Mouse (Mus musculus) olfactory bulb, adult 2 months (tissue): ENCODE results near the gene Daam1. TPM values are rescaled to one million over a fixed set of nuclear protein-coding genes. Genes with fewer than 3 reads are reported as not detected.

Source experiments
- H3K27ac ChIP-seq: fragments of 200-500 bp; 2 replicates; pipeline ENCODE4 v1.5.1; 2012; ENCODE audit warnings: low read depth, low read length; ENCODE audit not compliant: insufficient read depth
- H3K4me1 ChIP-seq: fragments of 200-500 bp; 2 replicates; pipeline ENCODE4 v1.6.1; 2012; ENCODE audit warnings: low read length; ENCODE audit not compliant: control insufficient read depth, insufficient read depth
- H3K4me3 ChIP-seq: fragments of 200-500 bp; 2 replicates; pipeline ENCODE4 v1.5.1; 2012; ENCODE audit warnings: mild to moderate bottlenecking, low read depth, low read length, moderate library complexity; ENCODE audit not compliant: insufficient read depth
- CTCF ChIP-seq: fragments of 200-500 bp; IDR thresholded peaks from 2 replicates; pipeline ENCODE4 v1.5.1; 2012; ENCODE audit warnings: low read depth, mild to moderate bottlenecking, low read length, moderate library complexity; ENCODE audit not compliant: insufficient read depth
- POLR2A ChIP-seq: fragments of 200-500 bp; IDR thresholded peaks from 2 replicates; pipeline ENCODE4 v1.6.1; 2012; ENCODE audit warnings: mild to moderate bottlenecking, low read depth, low read length, moderate library complexity; ENCODE audit not compliant: insufficient read depth
- WGBS: fragments of 180-500 bp; shearing (Covaris S2); methylation state at CpG from one replicate; pipeline ENCODE4 v1.1.7; 2018; 5-methylcytosine and 5-hydroxymethylcytosine counted together
- polyA plus RNA-seq: library from polyadenylated mRNA; stranded (reverse); fragments of >200 nt; gene quantifications from 2 replicates; pipeline ENCODE4 v1.2.4, GENCODE M21; 2012; ENCODE audit warnings: low replicate concordance; ENCODE audit not compliant: missing spikeins, insufficient read depth, insufficient read length

The Daam1 gene
- polyA plus RNA-seq, 1 experiment: not detected

- no peak overlapping the region for H3K4me3 ChIP-seq
- TF ChIP-seq POLR2A (no peak), CTCF (no peak)
- 70% methylated on average over 9 of the region's 9 CpGs for WGBS
- H3K27ac ChIP-seq: no peak overlapping the region
- H3K4me1 ChIP-seq: peaks cover 19% of the 10 kb centered on the region
Observed at GRCm38 (mm10) chr12:71892996-71893605, 62.2 kb downstream of the Daam1 start.

DNA sequence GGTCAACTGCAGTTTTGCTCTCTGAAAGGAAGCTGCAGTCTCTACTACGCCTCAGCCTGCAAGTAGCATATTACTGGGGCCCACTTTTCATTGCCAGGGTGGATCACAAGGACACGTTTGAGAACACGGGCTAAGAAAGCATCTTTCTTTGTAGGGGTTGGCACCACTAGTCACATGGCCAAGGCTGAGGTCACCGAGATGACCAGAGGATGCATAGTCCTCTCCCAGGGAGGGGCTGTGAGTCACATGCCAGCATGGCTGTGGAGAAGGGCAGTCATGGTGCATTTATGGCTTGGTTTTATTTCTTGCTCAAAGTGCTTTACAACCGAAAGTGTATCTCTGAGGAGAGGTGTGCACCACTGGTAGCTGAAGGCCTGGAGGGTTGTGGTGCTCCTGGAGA is 67.4 kb downstream of the Daam1 start:
- peak overlapping the region; percentile 88 for H3K27ac ChIP-seq
- TF ChIP-seq CTCF (no peak), POLR2A (no peak)
- peaks cover 16% of the 10 kb centered on the region for H3K4me1 ChIP-seq
- H3K4me3 ChIP-seq: no peak overlapping the region
- WGBS: 55% methylated on average over 5 of the region's 5 CpGs

- H3K4me1 ChIP-seq: peaks cover 18% of the 10 kb centered on the region
- TF ChIP-seq CTCF: no peak
- 56% methylated on average over 7 of the region's 7 CpGs for WGBS
- no peak overlapping the region for H3K4me3 ChIP-seq
- peak overlapping the region; percentile 88 for H3K27ac ChIP-seq
Observed at GRCm38 (mm10) chr12:71898666-71899520, 68.0 kb downstream of the Daam1 start.

- WGBS: 56% methylated on average over 4 of the region's 4 CpGs
- no peak overlapping the region for H3K4me3 ChIP-seq
- TF ChIP-seq POLR2A (no peak), CTCF (no peak)
- H3K4me1 ChIP-seq: peaks cover 18% of the 10 kb centered on the region
- peak overlapping the region; percentile 88; the same call in 1 of the 2 replicates for H3K27ac ChIP-seq
Observed at GRCm38 (mm10) chr12:71899566-71899965, 68.7 kb downstream of the Daam1 start.

DNA sequence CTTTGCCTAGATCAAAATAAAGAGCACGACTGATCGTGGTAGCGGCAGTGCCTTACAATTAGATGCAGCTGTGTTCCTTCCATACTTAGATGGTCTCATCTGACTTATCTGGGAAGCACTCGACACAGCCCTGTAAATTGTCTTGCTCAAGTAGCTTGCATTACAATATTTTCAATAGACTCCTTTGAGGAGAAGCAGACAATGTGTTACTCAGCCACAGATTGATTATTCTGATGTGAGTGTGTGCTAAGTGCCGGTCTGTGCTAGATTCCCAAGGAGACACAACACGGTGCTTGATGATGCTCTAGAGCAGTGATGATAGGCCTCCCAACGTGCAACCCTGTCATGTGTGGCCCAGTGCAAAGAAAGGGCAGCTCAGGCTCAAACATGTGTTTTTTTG is 70.3 kb downstream of the Daam1 start:
- 27% methylated on average over 7 of the region's 7 CpGs for WGBS
- H3K4me1 ChIP-seq: peaks cover 24% of the 10 kb centered on the region
- no peak overlapping the region for H3K4me3 ChIP-seq
- H3K27ac ChIP-seq: peak overlapping the region; percentile 34
- TF ChIP-seq POLR2A: no peak
- no peak for TF ChIP-seq CTCF

- Histone ChIP-seq H3K27ac (peak overlapping the region; percentile 67; the same call in 1 of the 2 replicates), H3K4me3 (no peak overlapping the region)
- whole genome bisulfite sequencing: 92% methylated on average over 6 of the region's 6 CpGs
Observed at GRCm38 (mm10) chr12:71901859-71902258, 71.0 kb downstream of the Daam1 start.

DNA sequence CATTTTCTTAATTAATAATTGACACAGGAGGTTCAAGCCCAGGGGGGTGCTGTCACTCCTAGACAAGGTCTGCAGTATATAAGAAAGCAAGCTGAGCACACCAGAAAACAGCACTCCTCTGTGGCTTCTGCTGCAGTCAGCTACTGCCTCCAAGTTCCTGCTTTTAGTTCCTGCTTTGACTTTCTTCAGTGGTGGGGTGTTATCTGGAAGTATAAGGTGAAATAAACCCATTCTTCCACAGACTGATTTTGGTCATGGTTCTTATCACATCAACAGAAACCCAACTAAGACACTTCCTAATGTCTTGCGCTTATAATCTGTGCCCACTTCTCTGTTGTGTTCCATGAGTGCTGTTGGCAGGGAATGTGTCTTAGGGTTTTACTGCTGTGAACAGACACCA is 71.4 kb downstream of the Daam1 start:
- H3K27ac ChIP-seq: peak overlapping the region; percentile 67; the same call in 1 of the 2 replicates
- no peak overlapping the region for H3K4me3 ChIP-seq
- no peak for TF ChIP-seq POLR2A
- TF ChIP-seq CTCF: no peak
- 98% methylated on average over 1 of the region's 1 CpGs for WGBS
- H3K4me1 ChIP-seq: peaks cover 27% of the 10 kb centered on the region

More at GRCm38 (mm10) chr12:71901859-71902258, 71.0 kb downstream of the Daam1 start:
- TF ChIP-seq POLR2A (no peak), CTCF (no peak)
- peaks cover 27% of the 10 kb centered on the region for H3K4me1 ChIP-seq

GRCm38 (mm10) chr12:71903218-71903617 is 72.3 kb downstream of the Daam1 start:
- Histone ChIP-seq H3K4me3 (no peak overlapping the region), H3K27ac (peak overlapping the region; percentile 1; the same call in 1 of the 2 replicates), H3K4me1 (peaks cover 20% of the 10 kb centered on the region)
- 84% methylated on average over 4 of the region's 4 CpGs for WGBS
- TF ChIP-seq POLR2A (no peak), CTCF (no peak)

DNA sequence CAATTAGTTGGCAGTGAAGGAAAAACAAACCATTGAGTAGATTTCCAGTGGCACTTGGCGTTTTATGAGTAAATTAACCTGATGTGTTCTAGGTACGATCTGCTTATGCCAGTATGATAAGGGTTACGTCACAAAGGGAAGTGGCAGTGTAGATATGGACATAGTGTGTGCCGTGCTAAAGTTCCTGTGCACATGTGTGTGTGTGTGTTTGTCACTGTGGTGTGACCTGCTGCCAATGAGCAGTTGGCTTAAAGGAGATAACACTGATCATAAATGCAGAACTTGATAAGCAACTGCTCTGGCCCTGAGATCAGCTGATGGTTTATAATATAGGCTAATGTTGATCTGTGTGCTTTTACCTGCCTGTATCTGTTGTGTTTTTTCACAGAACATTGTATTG is 73.4 kb downstream of the Daam1 start:
- TF ChIP-seq CTCF (no peak), POLR2A (no peak)
- WGBS: 85% methylated on average over 4 of the region's 4 CpGs
- 0 out of 2 replicates have a peak overlapping the region, but pooled peaks have one; percentile 33 for H3K27ac ChIP-seq

More for the DNA sequence above, 73.4 kb downstream of the Daam1 start:
- no peak overlapping the region for H3K4me3 ChIP-seq
- peaks cover 14% of the 10 kb centered on the region for H3K4me1 ChIP-seq
